Mouse (Mus musculus): ENCODE results near the gene Tspan5. TPM values are rescaled to one million over a fixed set of nuclear protein-coding genes. Genes with fewer than 3 reads are reported as not detected.

Gene Tspan5
- polyA plus RNA-seq, 2 experiments, result 38.8 to 44.8 TPM

GRCm38 (mm10) chr3:138804104-138805048, 62.4 kb downstream of the Tspan5 start:
- H3K4me2 ChIP-seq (replicated peaks; ENCODE audit: low read depth, low read length, severe bottlenecking), result no peak overlapping the region
- H3K27ac ChIP-seq (replicated peaks; ENCODE audit: low read depth, low read length), result no peak overlapping the region
- H3K36me3 ChIP-seq (ENCODE audit: control insufficient read depth, insufficient read depth, low read length), result no peaks in the 10 kb centered on the region
- H3K9me3 ChIP-seq (ENCODE audit: control insufficient read depth, low read length), result no peaks in the 10 kb centered on the region
- DNase-seq (ENCODE audit: low spot score) (no peak), ATAC-seq (ENCODE audit: low FRiP score, low read depth) (no peak)
- 71% methylated on average over 11 of the region's 11 CpGs for WGBS
- H3K9ac ChIP-seq (ENCODE audit: low read depth, low read length, severe bottlenecking), result no peak overlapping the region
- H3K4me3 ChIP-seq (replicated peaks; ENCODE audit: low read length), result no peak overlapping the region
- H3K4me1 ChIP-seq (ENCODE audit: control insufficient read depth, insufficient read depth, low read length), result peaks cover 29% of the 10 kb centered on the region
- TF ChIP-seq POLR2A (IDR thresholded peaks at IDR 0.05; ENCODE audit: borderline replicate concordance, extremely low read depth, insufficient read depth, insufficient read length), result no peak
- H3K27me3 ChIP-seq (ENCODE audit: control insufficient read depth, insufficient read depth, low read length), result no peaks in the 10 kb centered on the region

- H3K27me3 ChIP-seq (ENCODE audit: control insufficient read depth, insufficient read depth, low read length), result no peaks in the 10 kb centered on the region
- TF ChIP-seq POLR2A (IDR thresholded peaks at IDR 0.05; ENCODE audit: borderline replicate concordance, extremely low read depth, insufficient read depth, insufficient read length), result no peak
- H3K4me2 ChIP-seq (replicated peaks; ENCODE audit: low read depth, low read length, severe bottlenecking), result no peak overlapping the region
- WGBS, result 87% methylated on average over 4 of the region's 4 CpGs
- H3K4me1 ChIP-seq (ENCODE audit: control insufficient read depth, insufficient read depth, low read length), result no peaks in the 10 kb centered on the region
- H3K4me3 ChIP-seq (replicated peaks; ENCODE audit: low read length), result no peak overlapping the region
- no peak overlapping the region for H3K27ac ChIP-seq (replicated peaks; ENCODE audit: low read depth, low read length)
- no peaks in the 10 kb centered on the region for H3K36me3 ChIP-seq (ENCODE audit: control insufficient read depth, insufficient read depth, low read length)
- no peak overlapping the region for H3K9ac ChIP-seq (ENCODE audit: low read depth, low read length, severe bottlenecking)
- ATAC-seq (ENCODE audit: low FRiP score, low read depth) (no peak), DNase-seq (ENCODE audit: low spot score) (no peak)
- H3K9me3 ChIP-seq (ENCODE audit: control insufficient read depth, low read length), result no peaks in the 10 kb centered on the region
These were observed 65.8 kb downstream of the Tspan5 start for GRCm38 (mm10) chr3:138807795-138808194.

GRCm38 (mm10) chr3:138809509-138809908, 67.5 kb downstream of the Tspan5 start:
- H3K36me3 ChIP-seq (ENCODE audit: control insufficient read depth, insufficient read depth, low read length), result no peaks in the 10 kb centered on the region
- DNase-seq (ENCODE audit: low spot score), result no peak
- no peak for ATAC-seq (ENCODE audit: low FRiP score, low read depth)
- no peaks in the 10 kb centered on the region for H3K27me3 ChIP-seq (ENCODE audit: control insufficient read depth, insufficient read depth, low read length)
- no peak overlapping the region for H3K9ac ChIP-seq (ENCODE audit: low read depth, low read length, severe bottlenecking)
- WGBS, result 96% methylated on average over 8 of the region's 8 CpGs
- H3K9me3 ChIP-seq (ENCODE audit: control insufficient read depth, low read length), result no peaks in the 10 kb centered on the region
- no peaks in the 10 kb centered on the region for H3K4me1 ChIP-seq (ENCODE audit: control insufficient read depth, insufficient read depth, low read length)
- H3K27ac ChIP-seq (replicated peaks; ENCODE audit: low read depth, low read length), result no peak overlapping the region
- no peak overlapping the region for H3K4me2 ChIP-seq (replicated peaks; ENCODE audit: low read depth, low read length, severe bottlenecking)
- no peak for TF ChIP-seq POLR2A (IDR thresholded peaks at IDR 0.05; ENCODE audit: borderline replicate concordance, extremely low read depth, insufficient read depth, insufficient read length)
- H3K4me3 ChIP-seq (replicated peaks; ENCODE audit: low read length), result no peak overlapping the region

GRCm38 (mm10) chr3:138812565-138812964, 70.6 kb downstream of the Tspan5 start:
- Histone ChIP-seq H3K36me3 (ENCODE audit: control insufficient read depth, insufficient read depth, low read length) (no peaks in the 10 kb centered on the region), H3K4me1 (ENCODE audit: control insufficient read depth, insufficient read depth, low read length) (no peaks in the 10 kb centered on the region), H3K27ac (replicated peaks; ENCODE audit: low read depth, low read length) (no peak overlapping the region), H3K27me3 (ENCODE audit: control insufficient read depth, insufficient read depth, low read length) (no peaks in the 10 kb centered on the region), H3K4me2 (replicated peaks; ENCODE audit: low read depth, low read length, severe bottlenecking) (no peak overlapping the region), H3K4me3 (replicated peaks; ENCODE audit: low read length) (no peak overlapping the region), H3K9me3 (ENCODE audit: control insufficient read depth, low read length) (no peaks in the 10 kb centered on the region), H3K9ac (ENCODE audit: low read depth, low read length, severe bottlenecking) (no peak overlapping the region)
- no peak for TF ChIP-seq POLR2A (IDR thresholded peaks at IDR 0.05; ENCODE audit: borderline replicate concordance, extremely low read depth, insufficient read depth, insufficient read length)
- DNase-seq (ENCODE audit: low spot score), result no peak
- ATAC-seq (ENCODE audit: low FRiP score, low read depth), result no peak
- WGBS, result 57% methylated on average over 3 of the region's 3 CpGs

- Histone ChIP-seq H3K9ac (ENCODE audit: low read depth, low read length, severe bottlenecking) (no peak overlapping the region), H3K4me2 (replicated peaks; ENCODE audit: low read depth, low read length, severe bottlenecking) (no peak overlapping the region), H3K27ac (replicated peaks; ENCODE audit: low read depth, low read length) (no peak overlapping the region), H3K4me3 (replicated peaks; ENCODE audit: low read length) (no peak overlapping the region), H3K9me3 (ENCODE audit: control insufficient read depth, low read length) (no peaks in the 10 kb centered on the region), H3K27me3 (ENCODE audit: control insufficient read depth, insufficient read depth, low read length) (no peaks in the 10 kb centered on the region), H3K36me3 (ENCODE audit: control insufficient read depth, insufficient read depth, low read length) (no peaks in the 10 kb centered on the region), H3K4me1 (ENCODE audit: control insufficient read depth, insufficient read depth, low read length) (no peaks in the 10 kb centered on the region)
- 81% methylated on average over 13 of the region's 13 CpGs for WGBS
- no peak for TF ChIP-seq POLR2A (IDR thresholded peaks at IDR 0.05; ENCODE audit: borderline replicate concordance, extremely low read depth, insufficient read depth, insufficient read length)
- ATAC-seq (ENCODE audit: low FRiP score, low read depth) (no peak), DNase-seq (ENCODE audit: low spot score) (no peak)
These were observed 71.3 kb downstream of the Tspan5 start for GRCm38 (mm10) chr3:138813139-138813810.
